Mouse (Mus musculus): ENCODE results near the gene Lman1l. TPM values are rescaled to one million over a fixed set of nuclear protein-coding genes. Genes with fewer than 3 reads are reported as not detected.

The Lman1l gene
- polyA plus RNA-seq, 1 experiment from 2014 or later = not detected

GRCm38 (mm10) chr9:57661552-57661951 lies 41.0 kb upstream of the Lman1l start:
- Histone ChIP-seq H3K4me2 (ENCODE audit: low read depth, low read length) (no peak overlapping the region), H3K27me3 (ENCODE audit: insufficient read depth, low read length) (no peaks in the 10 kb centered on the region), H3K9me3 (ENCODE audit: low read length) (no peaks in the 10 kb centered on the region), H3K4me3 (ENCODE audit: low read depth, low read length) (no peak overlapping the region), H3K27ac (ENCODE audit: low read depth) (no peak overlapping the region), H3K9ac (replicated peaks) (no peak overlapping the region), H3K4me1 (ENCODE audit: insufficient read depth) (peaks cover 5% of the 10 kb centered on the region), H3K36me3 (replicated peaks; ENCODE audit: insufficient read depth, low read length) (no peaks in the 10 kb centered on the region)
- 37% methylated on average over 3 of the region's 3 CpGs for WGBS (ENCODE audit: insufficient replicate concordance)
- ATAC-seq (no peak), DNase-seq (no peak)
- TF ChIP-seq EP300 (IDR thresholded peaks at IDR 0.05; ENCODE audit: low read depth) = no peak
- no peak for TF ChIP-seq CTCF (IDR thresholded peaks at IDR 0.05; ENCODE audit: low read depth)

- Histone ChIP-seq H3K27ac (ENCODE audit: low read depth) (peak overlapping the region; percentile 0; the same call in 1 of the 2 replicates), H3K4me1 (ENCODE audit: insufficient read depth) (peaks cover 7% of the 10 kb centered on the region), H3K4me2 (ENCODE audit: low read depth, low read length) (0 out of 2 replicates have a peak overlapping the region, but pooled peaks have one; percentile 13), H3K9me3 (ENCODE audit: low read length) (no peaks in the 10 kb centered on the region), H3K36me3 (replicated peaks; ENCODE audit: insufficient read depth, low read length) (no peaks in the 10 kb centered on the region), H3K27me3 (ENCODE audit: insufficient read depth, low read length) (no peaks in the 10 kb centered on the region), H3K9ac (replicated peaks) (no peak overlapping the region; the same call in 1 of the 2 replicates), H3K4me3 (ENCODE audit: low read depth, low read length) (no peak overlapping the region)
- 45% methylated on average over 6 of the region's 6 CpGs for WGBS (ENCODE audit: insufficient replicate concordance)
- peak; percentile 55 for ATAC-seq
- TF ChIP-seq EP300 (IDR thresholded peaks at IDR 0.05; ENCODE audit: low read depth) (peak; percentile 90), CTCF (IDR thresholded peaks at IDR 0.05; ENCODE audit: low read depth) (no peak)
- DNase-seq = peak; percentile 40
Observed at GRCm38 (mm10) chr9:57660501-57660900, 39.9 kb upstream of the Lman1l start.

DNA sequence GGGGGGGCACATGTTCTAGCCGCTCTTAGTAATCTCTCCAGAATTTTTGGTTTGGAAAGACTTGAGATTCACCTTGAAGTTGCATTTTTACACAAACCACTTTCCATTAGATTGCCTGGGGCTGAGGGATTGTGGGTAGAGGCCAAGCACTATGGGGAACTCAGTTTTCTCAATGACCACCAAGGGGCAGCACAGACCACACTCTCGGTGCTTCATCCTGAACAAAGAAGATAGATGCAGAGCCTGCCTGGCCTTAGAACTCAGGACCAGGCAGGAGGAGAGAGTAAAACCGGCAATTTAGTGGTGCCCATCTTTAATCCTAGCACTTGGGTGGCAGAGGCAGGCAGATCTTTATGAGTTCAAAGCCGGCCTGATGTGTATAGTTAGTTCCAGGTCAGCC lies 39.2 kb upstream of the Lman1l start:
- DNase-seq = peak; percentile 82
- peaks cover 7% of the 10 kb centered on the region for H3K4me1 ChIP-seq (ENCODE audit: insufficient read depth)
- H3K9me3 ChIP-seq (ENCODE audit: low read length) = no peaks in the 10 kb centered on the region
- no peak overlapping the region for H3K9ac ChIP-seq (replicated peaks)
- no peak overlapping the region for H3K4me3 ChIP-seq (ENCODE audit: low read depth, low read length)
- no peaks in the 10 kb centered on the region for H3K36me3 ChIP-seq (replicated peaks; ENCODE audit: insufficient read depth, low read length)
- no peak for TF ChIP-seq EP300 (IDR thresholded peaks at IDR 0.05; ENCODE audit: low read depth)
- TF ChIP-seq CTCF (IDR thresholded peaks at IDR 0.05; ENCODE audit: low read depth) = peak; percentile 92
- no peaks in the 10 kb centered on the region for H3K27me3 ChIP-seq (ENCODE audit: insufficient read depth, low read length)
- no peak overlapping the region for H3K27ac ChIP-seq (ENCODE audit: low read depth)
- no peak overlapping the region for H3K4me2 ChIP-seq (ENCODE audit: low read depth, low read length)
- 21% methylated on average over 4 of the region's 4 CpGs for WGBS (ENCODE audit: insufficient replicate concordance)
- ATAC-seq = peak; percentile 58

- Histone ChIP-seq H3K4me3 (ENCODE audit: low read depth, low read length) (no peak overlapping the region), H3K4me1 (ENCODE audit: insufficient read depth) (peaks cover 7% of the 10 kb centered on the region), H3K27me3 (ENCODE audit: insufficient read depth, low read length) (no peaks in the 10 kb centered on the region), H3K4me2 (ENCODE audit: low read depth, low read length) (no peak overlapping the region), H3K9ac (replicated peaks) (no peak overlapping the region), H3K36me3 (replicated peaks; ENCODE audit: insufficient read depth, low read length) (no peaks in the 10 kb centered on the region), H3K27ac (ENCODE audit: low read depth) (no peak overlapping the region), H3K9me3 (ENCODE audit: low read length) (no peaks in the 10 kb centered on the region)
- WGBS (ENCODE audit: insufficient replicate concordance) = 76% methylated on average over 4 of the region's 4 CpGs
- no peak for DNase-seq
- ATAC-seq = no peak
- TF ChIP-seq EP300 (IDR thresholded peaks at IDR 0.05; ENCODE audit: low read depth) (no peak), CTCF (IDR thresholded peaks at IDR 0.05; ENCODE audit: low read depth) (peak; percentile 39)
Observed at GRCm38 (mm10) chr9:57658970-57659369, 38.4 kb upstream of the Lman1l start.

- TF ChIP-seq CTCF (IDR thresholded peaks at IDR 0.05; ENCODE audit: low read depth) (peak; percentile 19; the same call in 1 of the 2 replicates), EP300 (IDR thresholded peaks at IDR 0.05; ENCODE audit: low read depth) (no peak)
- 51% methylated on average over 4 of the region's 4 CpGs for WGBS (ENCODE audit: insufficient replicate concordance)
- no peak for ATAC-seq
Observed at GRCm38 (mm10) chr9:57657843-57658242, 37.3 kb upstream of the Lman1l start.

DNA sequence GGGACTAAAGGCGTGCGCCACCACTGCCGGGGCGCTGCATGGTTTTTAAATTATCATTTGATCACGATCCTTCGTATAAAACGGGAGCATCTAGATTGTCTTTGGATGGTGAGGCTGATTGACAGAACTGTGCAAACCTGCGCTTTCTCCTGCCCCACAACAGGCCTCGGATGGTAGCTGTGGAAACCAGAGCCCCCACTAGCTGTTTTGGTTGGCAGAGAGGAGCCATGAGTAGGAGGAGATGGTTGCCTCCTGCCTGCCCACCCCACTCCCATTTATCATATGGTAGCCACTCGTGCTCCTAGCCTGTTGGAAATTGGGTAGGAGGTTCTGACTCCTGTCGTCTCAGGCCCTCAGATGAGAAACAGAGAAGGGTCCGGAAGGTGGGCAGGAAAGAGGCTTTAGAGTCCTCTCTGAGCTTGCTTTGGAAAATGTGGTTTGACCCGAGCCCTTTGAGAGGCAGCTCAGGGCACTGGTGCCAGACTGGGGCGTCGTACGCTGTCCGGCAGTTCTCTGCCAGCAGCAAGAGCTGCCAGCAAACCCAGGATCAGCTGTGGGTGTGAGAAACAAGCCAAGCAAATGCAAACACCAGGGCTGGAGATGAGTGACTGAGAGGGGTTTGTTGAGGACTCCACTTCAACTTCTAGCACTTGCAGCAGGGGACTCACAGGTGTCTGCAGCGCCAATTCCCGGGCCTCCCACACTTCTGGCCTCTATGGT lies 36.2 kb upstream of the Lman1l start:
- ATAC-seq (no peak), DNase-seq (no peak)
- Histone ChIP-seq H3K36me3 (replicated peaks; ENCODE audit: insufficient read depth, low read length) (no peaks in the 10 kb centered on the region), H3K9me3 (ENCODE audit: low read length) (no peaks in the 10 kb centered on the region), H3K27me3 (ENCODE audit: insufficient read depth, low read length) (no peaks in the 10 kb centered on the region), H3K27ac (ENCODE audit: low read depth) (no peak overlapping the region), H3K4me3 (ENCODE audit: low read depth, low read length) (no peak overlapping the region), H3K4me2 (ENCODE audit: low read depth, low read length) (no peak overlapping the region), H3K4me1 (ENCODE audit: insufficient read depth) (peaks cover 7% of the 10 kb centered on the region), H3K9ac (replicated peaks) (no peak overlapping the region)
- 81% methylated on average over 19 of the region's 19 CpGs for WGBS (ENCODE audit: insufficient replicate concordance)
- TF ChIP-seq EP300 (IDR thresholded peaks at IDR 0.05; ENCODE audit: low read depth) (no peak), CTCF (IDR thresholded peaks at IDR 0.05; ENCODE audit: low read depth) (no peak)

More at GRCm38 (mm10) chr9:57657843-57658242, 37.3 kb upstream of the Lman1l start:
- Histone ChIP-seq H3K9ac (replicated peaks) (no peak overlapping the region), H3K4me3 (ENCODE audit: low read depth, low read length) (no peak overlapping the region), H3K9me3 (ENCODE audit: low read length) (no peaks in the 10 kb centered on the region), H3K27me3 (ENCODE audit: insufficient read depth, low read length) (no peaks in the 10 kb centered on the region), H3K36me3 (replicated peaks; ENCODE audit: insufficient read depth, low read length) (no peaks in the 10 kb centered on the region), H3K4me1 (ENCODE audit: insufficient read depth) (peaks cover 7% of the 10 kb centered on the region), H3K4me2 (ENCODE audit: low read depth, low read length) (no peak overlapping the region), H3K27ac (ENCODE audit: low read depth) (no peak overlapping the region)
- DNase-seq = no peak

Measured in liver, postnatal 0 days (tissue).